Mouse (Mus musculus) left cerebral cortex, adult 11 months (tissue): Measurements from ENCODE around the gene Sh3d19.
"Not testable (repeated sequence)": the region's sequence is repeated elsewhere in the genome, so short reads cannot be mapped to it uniquely, and the experiment has no call there.

Experiments
- DNase-seq: peaks from one replicate; pipeline ENCODE4 v3.0.0; 2022; ENCODE audit warnings: low spot score

The Sh3d19 gene

DNA sequence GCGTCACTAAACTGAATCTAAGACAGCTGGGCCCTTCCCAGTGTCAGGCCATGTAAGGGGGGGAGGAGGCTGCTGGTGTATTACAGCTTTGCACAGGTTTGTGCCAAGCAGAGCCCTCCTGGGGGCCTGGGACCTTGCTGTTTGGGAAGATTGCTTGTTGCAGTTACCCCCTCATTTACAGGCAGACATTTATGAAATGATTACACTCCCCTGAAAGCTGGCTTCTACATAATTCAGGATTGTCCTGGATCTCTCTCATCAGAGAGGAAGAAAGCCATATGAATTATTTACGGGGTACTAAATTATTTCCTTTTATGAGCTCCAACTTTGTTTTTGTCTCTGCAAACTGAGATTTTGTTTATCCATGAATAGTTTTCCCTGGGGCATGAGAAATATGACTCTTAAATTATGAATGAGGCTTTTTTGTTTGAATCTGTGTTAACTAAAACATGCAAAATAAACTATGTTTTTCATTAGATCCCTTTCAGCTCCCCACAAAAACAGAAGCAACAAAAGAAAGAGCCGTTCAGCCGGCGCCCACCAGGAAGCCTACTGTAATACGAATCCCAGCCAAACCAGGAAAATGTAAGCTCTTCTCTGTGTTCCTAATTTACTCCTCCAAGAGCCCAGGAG is 122.4 kb downstream of the Sh3d19 start:
- DNase-seq: no peak

DNA sequence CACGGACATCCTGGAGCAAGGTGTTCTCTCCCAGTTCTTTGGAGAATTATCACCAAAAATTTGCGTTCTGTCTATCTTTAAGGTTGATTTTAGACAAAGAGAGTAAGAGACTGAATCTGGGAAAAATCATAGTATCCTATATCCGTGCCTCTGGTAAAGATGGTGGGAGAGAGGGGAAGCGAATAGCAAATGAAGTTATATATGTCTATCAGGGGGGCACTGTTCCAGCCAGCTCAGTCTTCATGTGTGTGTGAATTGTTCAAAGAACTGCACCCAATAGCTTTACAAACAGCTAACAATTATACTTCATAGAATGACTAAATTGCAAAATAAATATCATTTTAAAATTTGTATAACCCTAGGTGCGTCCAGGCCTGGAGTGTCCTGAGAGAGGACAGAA is 123.0 kb downstream of the Sh3d19 start:
- DNase-seq: no peak

DNA sequence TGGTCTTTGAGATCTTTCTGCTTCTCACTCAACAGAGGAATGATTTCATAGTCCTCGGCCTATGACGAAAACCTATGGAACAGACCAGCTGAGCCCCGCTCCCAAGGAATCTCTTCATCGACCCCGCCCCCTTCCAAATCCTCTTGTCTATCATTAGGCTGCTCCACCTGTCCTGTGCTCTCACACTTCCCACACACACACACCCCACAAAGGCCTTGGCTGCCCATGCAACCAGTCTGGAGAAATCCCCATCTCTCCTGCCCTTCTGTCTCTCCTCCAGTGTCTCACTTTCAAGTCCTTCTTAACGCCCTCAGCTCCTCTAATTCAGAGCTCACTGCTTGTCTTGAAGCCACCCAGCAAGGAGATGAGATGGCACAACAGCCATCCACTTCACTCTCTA is 131.0 kb downstream of the Sh3d19 start:
- no peak for DNase-seq

DNA sequence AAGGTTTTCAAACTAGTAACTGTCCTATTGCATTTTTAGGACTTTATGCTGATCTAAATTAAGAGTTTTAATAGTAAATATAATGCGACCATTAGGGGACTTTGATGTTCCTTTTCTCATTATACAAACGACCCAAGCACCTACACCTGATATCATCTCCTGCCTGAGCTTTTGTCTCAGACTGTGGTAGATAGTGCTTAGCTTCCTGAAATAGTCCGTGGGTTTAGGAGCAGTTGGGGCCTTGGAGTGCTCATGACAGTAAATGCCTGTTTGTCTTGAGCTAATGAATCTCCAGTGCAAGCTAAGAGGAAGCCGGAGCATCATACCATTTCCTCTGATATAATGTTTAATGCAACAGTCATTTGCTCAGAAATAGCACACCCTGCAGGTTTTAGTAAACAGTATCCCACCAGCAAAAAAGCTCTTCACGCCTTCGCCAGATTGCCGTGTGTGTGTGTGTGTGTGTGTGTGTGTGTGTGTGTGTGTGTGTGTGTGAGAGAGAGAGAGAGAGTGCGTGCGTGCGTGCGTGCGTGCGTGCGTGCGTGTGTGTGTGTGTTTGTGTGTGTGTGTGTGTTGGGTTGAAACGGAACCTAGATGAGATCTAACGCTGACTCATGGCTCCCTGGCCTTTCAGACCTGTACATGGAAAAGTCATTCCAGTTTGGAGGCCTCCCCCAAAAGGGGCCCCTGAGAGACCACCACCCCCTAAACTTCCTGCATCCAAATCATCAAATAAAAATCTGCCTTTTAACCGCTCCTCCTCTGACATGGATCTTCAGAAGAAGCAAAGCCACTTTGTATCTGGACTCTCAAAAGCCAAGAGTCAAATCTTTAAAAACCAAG is 132.8 kb downstream of the Sh3d19 start:
- no peak for DNase-seq

DNA sequence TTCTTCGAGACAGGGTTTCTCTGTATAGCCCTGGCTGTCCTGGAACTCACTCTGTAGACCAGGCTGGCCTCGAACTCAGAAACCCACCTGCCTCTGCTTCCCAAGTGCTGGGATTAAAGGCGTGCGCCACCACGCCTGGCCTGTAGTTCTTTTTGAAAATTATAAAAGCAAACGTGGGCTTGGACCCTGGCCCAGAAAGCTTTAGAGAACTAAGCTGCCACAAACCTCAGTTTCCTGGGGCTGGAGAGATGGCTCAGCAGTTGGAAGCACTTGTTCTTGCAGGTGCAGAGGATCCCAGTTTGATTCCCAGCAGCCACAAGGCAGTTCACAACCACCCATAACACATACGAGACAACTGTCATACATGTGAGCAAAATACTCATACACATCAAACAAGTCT is 133.5 kb downstream of the Sh3d19 start:
- not testable (repeated sequence) for DNase-seq

DNA sequence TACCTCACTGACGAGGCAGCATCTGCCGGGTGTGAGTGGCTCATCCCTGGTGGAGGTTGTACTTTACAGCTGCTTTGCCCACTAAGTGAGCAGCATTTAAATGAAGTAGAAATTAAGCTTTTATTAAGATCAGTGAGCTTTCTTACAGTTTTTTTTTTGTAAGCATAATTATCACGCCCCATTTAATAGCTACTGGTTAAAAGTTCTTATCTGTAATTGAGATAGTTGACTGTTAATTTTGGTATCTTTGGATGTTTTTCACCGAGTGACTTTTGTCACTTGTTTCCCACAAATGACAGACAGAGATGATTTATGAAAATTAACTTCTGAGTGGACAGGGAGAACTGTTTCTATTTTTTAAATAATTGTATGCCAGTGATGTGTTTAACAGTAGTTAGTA is 134.0 kb downstream of the Sh3d19 start:
- no peak for DNase-seq

DNA sequence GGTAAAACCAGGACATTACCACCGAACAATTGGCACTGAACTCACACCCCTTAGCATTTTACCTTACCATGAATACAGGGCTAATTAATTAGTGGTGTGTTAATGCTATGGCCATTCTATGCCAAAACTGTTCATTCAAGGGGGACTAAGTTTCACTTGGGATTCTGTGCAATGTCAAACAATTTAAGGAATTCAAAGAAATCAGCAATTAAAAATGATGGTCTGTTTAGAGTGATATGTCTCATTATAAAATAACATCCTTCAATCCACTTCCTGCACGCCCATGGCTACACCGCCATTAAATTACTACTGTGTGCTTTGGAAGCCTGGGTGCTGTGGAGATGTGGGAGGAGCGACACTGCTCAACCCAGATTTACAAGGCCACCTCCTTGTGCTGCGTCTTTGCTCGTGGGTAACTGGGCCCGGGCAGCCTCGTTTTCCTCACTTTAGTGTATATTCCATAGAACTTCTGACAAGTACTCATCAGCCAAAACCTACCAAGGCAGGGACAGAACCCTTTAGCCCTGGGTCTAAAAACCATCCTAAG is 135.2 kb downstream of the Sh3d19 start:
- DNase-seq: no peak

DNA sequence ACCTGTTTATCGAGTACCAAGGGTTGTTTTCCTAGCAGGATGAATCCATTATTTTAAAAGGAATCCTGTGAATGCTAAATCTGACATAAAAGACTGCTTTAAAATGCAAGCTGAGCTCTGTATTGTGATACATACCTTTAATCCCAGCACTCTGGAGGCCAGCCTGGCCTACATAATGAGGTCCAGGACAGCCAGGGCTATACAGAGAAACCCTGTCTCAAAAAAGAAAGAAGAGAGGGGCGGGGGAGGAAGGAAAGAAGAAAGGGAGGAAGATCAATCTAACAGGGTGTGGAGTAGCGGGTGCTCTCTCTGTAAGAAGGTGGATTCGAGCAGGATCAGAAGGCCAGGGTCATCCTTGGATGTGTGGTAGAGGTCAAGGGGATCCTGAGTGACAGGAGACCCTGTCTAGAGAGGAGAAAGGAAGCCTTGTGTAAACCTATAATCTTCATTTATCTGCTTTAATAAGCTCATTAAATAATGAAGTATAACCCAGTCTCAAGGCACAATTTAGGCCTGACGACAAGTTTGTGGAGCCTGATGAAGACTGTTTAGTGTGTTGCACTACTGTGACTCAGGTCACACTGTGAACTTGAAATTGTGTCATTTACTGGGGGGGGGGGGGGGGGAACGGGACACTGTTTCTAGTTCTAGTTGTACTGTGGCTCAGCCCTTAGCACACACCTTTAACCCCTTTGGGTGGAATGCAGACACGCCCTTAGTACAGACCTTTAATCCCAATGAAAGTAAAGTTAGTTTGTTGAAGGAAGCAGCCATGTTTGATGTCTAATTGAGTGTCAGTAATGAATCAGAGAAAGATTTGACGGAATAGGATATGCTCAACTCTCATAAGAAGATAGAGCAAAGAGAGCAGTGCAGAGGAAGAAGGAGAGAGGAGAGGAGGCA is 137.0 kb downstream of the Sh3d19 start:
- no peak for DNase-seq

DNA sequence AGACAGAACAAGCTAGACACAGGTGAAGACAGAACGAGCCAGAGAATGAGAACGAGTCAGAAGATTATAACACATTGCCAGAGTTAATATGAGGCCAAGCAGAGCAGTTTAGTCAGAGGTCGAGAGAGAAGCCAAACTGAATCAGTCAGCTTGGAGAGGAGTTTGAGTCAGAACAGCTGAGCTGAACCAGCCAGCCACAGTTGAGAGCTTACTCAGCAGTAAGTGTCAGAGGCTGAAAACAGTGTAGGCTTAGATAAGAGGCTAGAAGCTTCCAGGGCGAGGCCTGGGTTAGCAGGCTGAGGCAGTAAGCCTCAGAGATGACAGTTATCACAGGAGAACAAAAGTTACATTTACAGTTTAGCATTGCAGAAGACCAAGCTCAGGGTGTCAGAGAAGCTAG is 137.7 kb downstream of the Sh3d19 start:
- DNase-seq: no peak

DNA sequence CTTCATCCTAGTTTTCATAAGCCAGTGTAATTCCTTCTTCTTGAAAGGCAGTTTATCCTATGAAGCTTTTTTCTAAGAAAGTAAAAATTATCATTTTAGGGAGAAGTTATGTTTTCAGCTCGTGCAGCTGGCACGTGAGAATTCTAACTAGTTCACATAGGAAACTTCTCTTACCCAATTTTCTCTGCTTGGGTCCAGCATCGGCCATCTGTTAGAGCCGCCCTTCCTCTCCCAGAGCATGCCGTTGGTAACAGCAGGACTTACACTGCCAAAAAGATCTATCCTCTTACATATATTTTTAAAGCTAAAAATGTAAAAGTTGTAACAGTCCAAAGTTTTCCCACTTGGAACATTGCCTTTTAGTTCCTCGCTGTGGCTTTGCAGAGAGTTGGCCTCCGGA is 138.2 kb downstream of the Sh3d19 start:
- no peak for DNase-seq

DNA sequence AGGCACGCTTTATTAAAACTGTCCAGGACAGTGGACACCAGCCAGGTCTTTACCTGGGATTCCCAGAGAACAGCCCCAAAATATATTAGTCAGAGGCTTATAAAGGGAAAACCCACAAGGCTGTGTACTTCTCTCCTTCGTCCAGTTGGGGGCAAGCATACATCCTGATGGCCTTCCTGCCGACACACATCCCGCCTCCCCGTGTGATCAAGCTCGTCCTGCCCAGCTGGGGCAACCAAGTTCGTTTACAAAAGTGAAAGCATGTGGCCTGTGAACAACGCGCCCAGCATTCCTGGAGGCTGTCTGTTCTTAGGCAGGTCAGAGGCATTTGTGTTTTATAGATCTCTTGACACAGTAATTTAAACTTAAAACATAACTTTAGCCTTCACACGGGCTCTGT is 139.2 kb downstream of the Sh3d19 start:
- DNase-seq: no peak

DNA sequence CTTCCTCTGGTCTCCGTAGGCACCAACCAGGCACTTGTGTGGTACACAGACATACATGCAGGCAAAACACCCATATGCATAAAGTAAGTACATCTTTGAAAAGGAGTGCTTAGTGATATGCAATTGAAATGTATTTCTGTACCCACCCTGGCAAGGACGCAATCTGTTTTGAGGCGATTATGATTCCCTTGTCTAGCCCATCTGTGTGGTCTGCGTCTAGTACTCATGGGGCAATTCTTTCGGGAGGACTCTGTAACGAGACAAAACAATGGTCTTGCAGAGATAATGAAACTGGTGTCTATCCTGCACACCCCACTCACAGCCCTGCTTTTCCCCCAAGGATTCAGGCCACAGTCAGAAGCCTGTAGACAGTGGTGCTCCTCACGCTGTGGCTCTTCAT is 141.9 kb downstream of the Sh3d19 start:
- DNase-seq: no peak

DNA sequence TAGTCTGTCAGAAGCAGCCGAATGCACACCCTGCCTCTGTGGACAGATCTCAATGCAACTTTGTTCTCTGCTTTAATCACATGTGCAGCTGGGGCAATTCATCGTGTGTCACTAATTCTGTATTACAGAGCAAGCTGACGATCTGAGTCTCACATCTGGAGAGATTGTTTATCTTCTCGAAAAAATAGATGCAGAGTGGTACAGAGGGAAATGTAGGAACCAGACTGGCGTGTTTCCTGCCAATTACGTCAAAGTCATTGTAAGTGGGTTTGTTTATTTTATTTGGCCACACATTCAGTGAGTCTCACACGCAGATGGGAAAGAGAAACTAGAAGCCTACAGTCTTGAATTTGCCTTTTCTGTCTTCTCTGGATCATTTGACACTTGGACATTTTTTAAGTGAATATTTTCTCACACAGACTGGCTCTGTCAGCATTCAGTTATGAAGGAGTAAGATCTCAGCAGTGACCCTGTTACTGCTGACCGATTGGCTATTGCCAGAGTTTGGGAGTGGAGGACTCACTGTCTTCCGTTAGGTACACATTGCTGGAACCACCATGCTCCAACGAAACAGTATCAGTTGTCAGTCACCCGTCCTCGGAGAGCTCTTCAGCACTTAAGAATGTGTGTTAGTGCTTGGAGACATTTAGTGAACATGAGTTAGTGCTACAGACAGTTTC is 143.9 kb downstream of the Sh3d19 start:
- DNase-seq: peak; percentile 35

DNA sequence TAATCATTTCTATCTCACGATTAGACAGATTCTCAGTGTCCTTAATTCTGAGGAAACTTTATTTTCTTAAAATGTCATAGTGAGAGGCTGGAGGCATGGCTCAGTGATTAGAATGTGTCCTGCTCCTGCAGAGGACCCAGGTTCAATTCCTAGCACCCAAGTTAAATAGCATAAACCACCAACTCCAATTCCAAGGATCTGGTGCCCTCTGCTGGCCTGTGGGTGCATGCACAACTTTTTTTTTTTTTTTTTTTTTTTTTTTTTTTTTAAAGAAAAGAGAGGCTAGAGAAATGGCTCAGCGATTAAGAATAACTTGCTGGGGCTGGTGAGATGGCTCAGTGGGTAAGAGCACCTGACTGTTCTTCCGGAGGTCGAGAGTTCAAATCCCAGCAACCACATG is 146.0 kb downstream of the Sh3d19 start:
- DNase-seq: no peak

DNA sequence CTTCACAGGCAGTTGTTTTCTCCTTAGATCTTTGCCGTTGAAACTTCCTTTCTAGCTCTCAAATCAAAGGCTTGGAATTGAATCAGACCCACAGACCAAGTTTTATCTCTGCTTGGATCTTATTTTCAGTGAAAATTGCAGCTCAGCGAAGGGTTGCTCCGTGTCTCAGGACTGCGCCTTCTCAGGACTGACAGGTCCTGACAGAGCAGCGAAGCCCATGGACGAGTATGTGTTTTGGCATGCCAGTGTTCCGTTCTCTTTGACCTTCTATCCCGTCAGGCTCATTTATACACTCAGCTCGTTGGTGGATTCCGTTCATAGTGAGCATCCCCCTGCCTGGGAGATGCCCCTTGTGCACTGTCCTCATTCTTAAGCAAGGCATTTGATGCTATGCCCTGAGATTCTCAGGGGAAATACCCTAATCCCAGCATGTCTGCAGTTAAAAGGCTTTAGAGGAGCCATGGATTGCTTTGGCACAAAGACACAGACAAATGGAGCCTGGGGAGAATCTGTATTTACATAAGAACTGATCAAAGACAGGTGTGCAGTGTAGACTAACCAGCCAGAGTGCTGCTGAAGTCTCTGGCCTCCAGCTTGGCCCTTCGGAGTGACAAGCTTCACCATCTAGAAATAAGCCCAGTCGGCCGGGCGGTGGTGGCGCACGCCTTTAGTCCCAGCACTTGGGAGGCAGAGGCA is 148.5 kb downstream of the Sh3d19 start:
- no peak for DNase-seq

DNA sequence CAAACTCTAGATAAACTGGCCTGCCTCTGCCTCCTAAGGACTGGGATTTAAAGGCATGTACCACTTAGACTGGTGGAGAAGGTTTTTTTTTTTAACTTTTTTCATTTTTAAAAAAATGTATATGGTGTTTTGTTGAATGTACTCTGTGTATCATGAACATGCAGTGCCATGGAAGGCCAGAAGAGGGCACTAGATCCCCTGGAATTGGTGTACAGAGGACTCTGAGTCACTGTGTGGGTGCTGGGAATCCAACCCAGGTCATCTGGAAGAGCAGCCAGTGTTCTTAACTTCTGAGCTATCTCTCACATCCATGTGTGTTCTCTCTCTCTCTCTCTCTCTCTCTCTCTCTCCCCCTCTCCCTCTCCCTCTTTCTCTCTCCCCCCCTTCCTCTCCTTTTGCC is 151.2 kb downstream of the Sh3d19 start:
- DNase-seq: no peak

DNA sequence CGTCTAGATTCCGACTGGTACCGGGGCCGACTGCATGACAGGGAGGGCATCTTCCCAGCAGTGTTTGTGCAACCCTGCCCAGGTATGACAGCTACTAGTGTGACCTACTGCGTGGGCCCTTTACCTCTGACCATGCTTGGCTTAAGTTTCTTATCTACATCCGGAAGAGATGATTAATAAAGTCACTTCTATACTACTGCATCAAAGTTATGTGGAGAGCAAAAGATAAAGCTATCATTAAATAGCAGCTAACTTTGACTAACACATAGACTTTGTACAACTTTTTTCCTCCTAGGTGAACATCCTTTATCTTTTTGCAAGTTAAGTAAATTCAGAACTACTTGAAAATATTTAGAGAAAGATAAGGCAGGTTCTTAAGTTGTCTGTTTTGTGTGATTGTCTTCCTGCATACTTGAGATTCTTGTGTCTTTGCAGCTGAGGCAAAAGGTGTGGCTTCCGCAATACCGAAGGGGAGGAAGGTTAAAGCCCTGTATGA is 152.4 kb downstream of the Sh3d19 start:
- no peak for DNase-seq

DNA sequence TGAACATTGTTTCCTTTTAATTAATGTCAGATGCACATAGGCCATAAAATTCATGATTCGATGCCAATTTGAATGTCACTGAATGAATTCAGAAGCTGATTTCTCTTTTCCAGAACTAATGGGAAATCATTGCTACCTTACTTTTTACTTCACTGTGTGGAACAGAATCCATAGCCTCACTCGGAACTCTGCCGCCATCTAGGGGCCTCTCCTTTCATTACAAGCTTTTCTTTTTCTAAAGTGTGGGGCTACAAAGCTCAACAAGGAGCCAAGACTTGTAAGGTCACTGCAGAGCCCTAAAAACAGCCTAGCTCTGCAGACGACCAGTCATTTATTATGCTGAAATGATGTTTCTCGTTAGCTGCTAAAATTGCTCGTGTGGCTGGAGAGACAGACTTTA is 158.8 kb downstream of the Sh3d19 start:
- peak; percentile 39 for DNase-seq

DNA sequence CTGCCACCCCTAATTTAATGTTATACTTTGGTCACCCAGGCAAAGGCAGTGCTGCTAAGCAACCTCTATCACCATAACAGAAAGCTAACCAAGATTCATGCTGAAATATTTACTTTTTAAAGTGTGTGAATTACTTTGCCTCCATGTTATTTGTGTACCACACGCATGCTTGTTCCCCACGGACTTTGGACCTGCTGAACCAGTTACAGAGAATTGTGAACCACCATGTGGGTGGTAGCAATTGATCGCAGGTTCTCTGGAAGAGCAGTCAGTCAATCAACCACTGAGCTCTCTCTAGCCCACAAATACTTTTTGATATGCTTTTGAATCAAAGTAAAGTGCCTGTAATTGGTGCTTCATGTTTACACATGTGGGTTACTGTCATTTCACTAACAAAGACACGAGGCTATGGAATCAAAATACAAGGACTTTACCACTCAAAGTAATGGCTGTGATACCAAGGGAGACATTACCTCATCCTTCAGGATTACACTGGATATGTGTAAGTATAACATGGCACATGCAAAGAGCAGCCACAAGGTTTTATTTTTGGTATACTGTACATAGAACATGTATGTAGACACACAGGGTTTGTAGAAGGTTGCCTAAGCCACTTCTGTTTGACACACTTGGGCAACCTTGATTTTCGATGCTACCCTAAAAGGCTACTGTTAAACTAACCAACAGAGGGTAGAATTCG is 164.2 kb downstream of the Sh3d19 start:
- no peak for DNase-seq

DNA sequence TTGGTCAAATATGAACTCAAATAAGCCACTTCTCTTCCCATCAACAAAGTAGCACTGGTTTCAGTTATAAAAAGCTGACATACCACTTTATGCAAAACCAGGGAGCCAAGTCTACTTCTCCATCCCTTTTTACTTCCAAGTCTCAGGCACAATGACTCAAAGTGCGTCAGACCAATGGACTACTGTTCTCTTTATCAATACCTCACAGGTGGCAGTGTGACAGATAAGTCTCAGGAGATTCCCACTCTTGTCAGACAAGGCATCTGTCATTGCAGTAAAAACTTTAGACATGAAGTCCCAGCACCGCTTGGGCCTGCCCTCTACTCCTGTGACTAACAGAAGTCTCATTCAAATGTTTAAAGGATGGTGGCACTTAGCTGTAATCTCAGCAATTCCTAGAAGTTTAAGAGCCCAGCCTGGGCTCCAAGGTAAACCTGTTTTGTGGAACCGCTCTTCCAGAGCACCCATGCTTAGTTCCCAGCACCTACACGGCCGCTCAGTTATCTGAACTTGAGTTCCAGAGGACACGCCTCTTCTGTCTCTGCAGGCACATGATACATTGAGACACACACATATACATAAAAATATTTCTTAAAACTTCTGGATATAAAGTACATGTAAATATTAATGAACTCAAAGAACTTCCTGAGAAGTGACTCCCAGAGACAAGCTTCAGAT is 165.1 kb downstream of the Sh3d19 start:
- DNase-seq: no peak
